Mouse (Mus musculus): ENCODE measurements at regions not wholly inside any gene's neighbourhood (a gene's known extent, or its start where the extent isn't known, plus 50 kb on each side); places are given as distances from the start of the nearest gene placed in this dataset.

GRCm38 (mm10) chr19:44695331-44695730, 60.5 kb upstream of the Pax2 start:
- Histone ChIP-seq H3K36me3 (ENCODE audit: insufficient read depth, low read length) (no peaks in the 10 kb centered on the region), H3K4me3 (ENCODE audit: low read depth, low read length) (no peak overlapping the region), H3K9ac (replicated peaks; ENCODE audit: low read depth) (no peak overlapping the region), H3K9me3 (ENCODE audit: low read length) (no peaks in the 10 kb centered on the region), H3K4me2 (replicated peaks; ENCODE audit: low read depth, low read length) (no peak overlapping the region), H3K4me1 (ENCODE audit: insufficient read depth, low read depth, low read length) (no peaks in the 10 kb centered on the region), H3K27ac (ENCODE audit: low read length) (no peak overlapping the region), H3K27me3 (replicated peaks; ENCODE audit: insufficient read depth, low read length) (peaks cover 10% of the 10 kb centered on the region; the same call in 1 of the 2 replicates)
- DNase-seq (ENCODE audit: low spot score) = no peak
- 6% methylated on average over 3 of the region's 3 CpGs for WGBS
- no peak for ATAC-seq
- no peak for TF ChIP-seq EP300 (IDR thresholded peaks at IDR 0.05)
- no peak for TF ChIP-seq CTCF (IDR thresholded peaks at IDR 0.05)

DNA sequence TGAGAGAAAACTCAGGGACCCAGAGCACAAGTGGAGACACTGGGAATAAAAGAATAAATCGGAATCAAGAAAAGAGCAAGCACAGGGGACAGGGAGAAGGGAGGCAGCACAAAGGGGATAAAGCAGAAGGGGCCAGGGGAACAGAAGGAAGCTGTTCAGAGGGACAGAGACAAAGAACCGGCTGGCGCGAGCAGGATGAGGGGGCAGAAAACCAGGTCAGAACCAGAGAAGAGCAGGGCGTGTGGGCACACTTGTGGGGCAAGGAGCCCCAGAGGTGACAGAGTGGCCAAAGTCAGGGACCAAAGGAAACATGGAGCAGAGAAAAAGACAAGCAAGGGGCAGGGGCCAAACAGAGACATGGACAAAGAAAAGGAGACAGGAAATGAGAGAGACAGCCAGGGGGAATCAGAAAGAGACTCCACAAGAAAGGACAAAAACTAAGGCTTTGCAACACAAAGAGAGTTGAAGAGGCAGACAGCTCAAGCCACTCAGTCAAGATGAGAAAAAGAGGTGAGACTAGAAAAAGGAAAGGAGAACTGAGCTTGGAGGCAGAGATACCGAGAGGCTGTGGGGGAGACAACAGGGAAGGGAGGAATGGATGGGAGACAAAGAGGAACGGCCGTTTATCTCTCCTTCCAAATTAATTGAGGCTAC, 59.7 kb upstream of the Pax2 start:
- TF ChIP-seq EP300 (IDR thresholded peaks at IDR 0.05) (no peak), CTCF (IDR thresholded peaks at IDR 0.05) (no peak)
- H3K4me1 ChIP-seq (ENCODE audit: insufficient read depth, low read depth, low read length) = no peaks in the 10 kb centered on the region
- H3K4me3 ChIP-seq (ENCODE audit: low read depth, low read length) = no peak overlapping the region
- WGBS = 12% methylated on average over 8 of the region's 8 CpGs
- H3K27ac ChIP-seq (ENCODE audit: low read length) = no peak overlapping the region
- H3K9ac ChIP-seq (replicated peaks; ENCODE audit: low read depth) = no peak overlapping the region
- no peak overlapping the region for H3K4me2 ChIP-seq (replicated peaks; ENCODE audit: low read depth, low read length)
- no peak for DNase-seq (ENCODE audit: low spot score)
- no peaks in the 10 kb centered on the region for H3K9me3 ChIP-seq (ENCODE audit: low read length)
- peaks cover 10% of the 10 kb centered on the region; the same call in 1 of the 2 replicates for H3K27me3 ChIP-seq (replicated peaks; ENCODE audit: insufficient read depth, low read length)
- ATAC-seq = no peak
- H3K36me3 ChIP-seq (ENCODE audit: insufficient read depth, low read length) = no peaks in the 10 kb centered on the region

- Histone ChIP-seq H3K27me3 (replicated peaks; ENCODE audit: insufficient read depth, low read length) (peaks cover 10% of the 10 kb centered on the region; the same call in 1 of the 2 replicates), H3K4me2 (replicated peaks; ENCODE audit: low read depth, low read length) (no peak overlapping the region), H3K4me1 (ENCODE audit: insufficient read depth, low read depth, low read length) (no peaks in the 10 kb centered on the region), H3K9ac (replicated peaks; ENCODE audit: low read depth) (no peak overlapping the region), H3K27ac (ENCODE audit: low read length) (no peak overlapping the region), H3K9me3 (ENCODE audit: low read length) (no peaks in the 10 kb centered on the region), H3K36me3 (ENCODE audit: insufficient read depth, low read length) (no peaks in the 10 kb centered on the region), H3K4me3 (ENCODE audit: low read depth, low read length) (no peak overlapping the region)
- WGBS = 42% methylated on average over 9 of the region's 9 CpGs
- ATAC-seq = no peak
- TF ChIP-seq CTCF (IDR thresholded peaks at IDR 0.05) (no peak), EP300 (IDR thresholded peaks at IDR 0.05) (no peak)
- DNase-seq (ENCODE audit: low spot score) = no peak
Observed at GRCm38 (mm10) chr19:44696773-44697172, 59.1 kb upstream of the Pax2 start.

DNA sequence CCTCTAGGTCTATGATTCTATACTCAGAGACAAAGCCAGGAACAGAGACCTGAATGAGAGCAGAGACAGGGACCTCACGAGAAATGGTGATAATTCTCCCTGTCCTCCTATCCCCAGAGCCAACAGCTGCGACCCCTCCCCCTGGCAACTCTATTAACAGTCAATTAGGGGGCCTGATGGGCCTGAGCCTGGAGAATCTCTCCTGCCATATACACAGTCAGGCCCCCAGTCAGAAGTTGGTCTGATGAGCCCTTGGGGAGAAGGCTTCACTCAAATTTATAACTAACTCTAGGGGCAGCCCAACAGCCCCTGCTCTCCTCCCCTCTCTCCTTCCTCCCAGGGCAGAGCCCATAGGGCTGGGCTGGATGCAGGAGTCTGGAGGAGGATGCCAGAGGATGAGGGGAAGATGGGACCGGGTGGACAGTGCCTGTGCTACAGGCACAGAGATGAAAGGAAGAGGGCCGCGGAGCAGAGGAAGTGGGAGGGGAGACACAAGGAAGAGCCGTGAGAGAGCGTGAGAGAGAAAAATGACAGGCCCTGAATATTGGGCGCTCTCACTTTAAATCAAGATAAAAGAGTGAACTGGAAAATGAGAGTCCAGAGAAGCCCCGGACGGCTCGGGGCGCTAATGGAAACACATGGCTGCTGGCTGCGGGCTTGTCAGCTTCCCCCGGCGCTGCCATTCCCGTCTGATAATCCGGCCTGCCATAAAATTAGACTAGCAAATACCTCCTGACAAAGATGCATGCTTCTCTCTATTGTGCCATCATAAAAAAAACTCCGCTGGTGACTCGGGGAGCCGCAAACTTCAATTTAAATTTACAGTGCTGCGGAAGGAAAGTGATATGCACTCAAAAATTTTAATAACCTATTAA, 57.2 kb upstream of the Pax2 start:
- Histone ChIP-seq H3K4me2 (replicated peaks; ENCODE audit: low read depth, low read length) (no peak overlapping the region), H3K9me3 (ENCODE audit: low read length) (no peaks in the 10 kb centered on the region), H3K9ac (replicated peaks; ENCODE audit: low read depth) (no peak overlapping the region), H3K36me3 (ENCODE audit: insufficient read depth, low read length) (no peaks in the 10 kb centered on the region), H3K27ac (ENCODE audit: low read length) (no peak overlapping the region), H3K4me1 (ENCODE audit: insufficient read depth, low read depth, low read length) (no peaks in the 10 kb centered on the region), H3K4me3 (ENCODE audit: low read depth, low read length) (no peak overlapping the region), H3K27me3 (replicated peaks; ENCODE audit: insufficient read depth, low read length) (no peaks in the 10 kb centered on the region)
- DNase-seq (ENCODE audit: low spot score) (no peak), ATAC-seq (no peak)
- WGBS = 24% methylated on average over 21 of the region's 21 CpGs
- TF ChIP-seq EP300 (IDR thresholded peaks at IDR 0.05) (no peak), CTCF (IDR thresholded peaks at IDR 0.05) (no peak)
